Mouse (Mus musculus) heart, postnatal 14 days (tissue): Measurements from ENCODE around the gene Prss54. TPM values are rescaled to one million over a fixed set of nuclear protein-coding genes. Genes with fewer than 3 reads are reported as not detected.

Experiments
- total RNA-seq, 2 experiments: library from RNA; stranded (reverse); gene quantifications; 2 replicates each; pipeline ENCODE4 v1.2.3; 2021

Gene Prss54
- total RNA-seq, 2 experiments from 2014 or later = not detected

Other genes starting within 250 kb of the Prss54 start
- gene Zfp319, start 244.4 kb downstream of the Prss54 start, total RNA-seq = 10 to 100 TPM; 11.6 to 11.9 TPM
- gene Usb1, start 244.1 kb downstream of the Prss54 start, total RNA-seq = 10 to 100 TPM; 18.6 TPM
- gene Mmp15, start 224.1 kb downstream of the Prss54 start, total RNA-seq = 10 to 100 TPM; 90.2 to 99.0 TPM
- 10 to 100 TPM; 32.9 to 38.7 TPM for gene Cfap20, start 141.5 kb downstream of the Prss54 start, total RNA-seq
- gene Csnk2a2, start 86.3 kb downstream of the Prss54 start, total RNA-seq = 10 to 100 TPM; 32.8 to 35.0 TPM
- gene Ccdc113, start 42.3 kb downstream of the Prss54 start, total RNA-seq = not detected
- 1 to 10 TPM; 1.2 to 1.6 TPM for gene Gins3, start 57.1 kb upstream of the Prss54 start, total RNA-seq
- gene Ndrg4, start 100.6 kb upstream of the Prss54 start, total RNA-seq = 100 to 1,000 TPM; 314 to 320 TPM
- gene Setd6, start 139.5 kb upstream of the Prss54 start, total RNA-seq = 10 to 100 TPM in 1 of 2 experiments, 1 to 10 TPM in 1; 8.5 to 11.6 TPM
- 100 to 1,000 TPM; 129 to 138 TPM for gene Cnot1, start 231.1 kb upstream of the Prss54 start, total RNA-seq
- gene Sap18b, start 249.0 kb upstream of the Prss54 start, total RNA-seq = 10 to 100 TPM; 81.7 to 82.4 TPM